Mouse (Mus musculus): ENCODE results near the gene 1700020L24Rik. TPM values are rescaled to one million over a fixed set of nuclear protein-coding genes. Genes with fewer than 3 reads are reported as not detected.

The 1700020L24Rik gene
- polyA plus RNA-seq, 1 experiment, result 1.5 TPM

GRCm38 (mm10) chr11:83465976-83466375 lies 28.5 kb downstream of the 1700020L24Rik start:
- no peak overlapping the region for H3K4me3 ChIP-seq (replicated peaks; ENCODE audit: insufficient read depth, low read depth, low read length)
- H3K4me1 ChIP-seq (ENCODE audit: control insufficient read depth, insufficient read depth, low read length), result peaks cover 17% of the 10 kb centered on the region
- H3K27ac ChIP-seq (ENCODE audit: insufficient read depth, low read length), result no peak overlapping the region; the same call in 1 of the 2 replicates
- TF ChIP-seq CTCF (IDR thresholded peaks at IDR 0.05; ENCODE audit: borderline replicate concordance, insufficient read depth, low read depth, low read length) (no peak), POLR2A (IDR thresholded peaks at IDR 0.05; ENCODE audit: borderline replicate concordance, insufficient read depth, low read length) (no peak)
- 8% methylated on average over 2 of the region's 2 CpGs for WGBS
- no peaks in the 10 kb centered on the region for H3K27me3 ChIP-seq (ENCODE audit: control insufficient read depth, insufficient read depth, low read length)
- peak; percentile 86 to 92 for DNase-seq

GRCm38 (mm10) chr11:83467120-83467652 lies 29.7 kb downstream of the 1700020L24Rik start:
- peak overlapping the region; percentile 11; the same call in 1 of the 2 replicates for H3K27ac ChIP-seq (ENCODE audit: insufficient read depth, low read length)
- DNase-seq, result peak; percentile 37 to 45
- 22% methylated on average over 11 of the region's 11 CpGs for WGBS
- peaks cover 17% of the 10 kb centered on the region for H3K4me1 ChIP-seq (ENCODE audit: control insufficient read depth, insufficient read depth, low read length)
- no peaks in the 10 kb centered on the region for H3K27me3 ChIP-seq (ENCODE audit: control insufficient read depth, insufficient read depth, low read length)
- H3K4me3 ChIP-seq (replicated peaks; ENCODE audit: insufficient read depth, low read depth, low read length), result no peak overlapping the region
- no peak for TF ChIP-seq CTCF (IDR thresholded peaks at IDR 0.05; ENCODE audit: borderline replicate concordance, insufficient read depth, low read depth, low read length)
- TF ChIP-seq POLR2A (IDR thresholded peaks at IDR 0.05; ENCODE audit: borderline replicate concordance, insufficient read depth, low read length), result no peak

GRCm38 (mm10) chr11:83468765-83469164 lies 31.3 kb downstream of the 1700020L24Rik start:
- peaks cover 17% of the 10 kb centered on the region for H3K4me1 ChIP-seq (ENCODE audit: control insufficient read depth, insufficient read depth, low read length)
- WGBS, result 96% methylated on average over 3 of the region's 3 CpGs
- no peak overlapping the region for H3K4me3 ChIP-seq (replicated peaks; ENCODE audit: insufficient read depth, low read depth, low read length)
- no peak overlapping the region for H3K27ac ChIP-seq (ENCODE audit: insufficient read depth, low read length)
- DNase-seq, result no peak
- no peaks in the 10 kb centered on the region for H3K27me3 ChIP-seq (ENCODE audit: control insufficient read depth, insufficient read depth, low read length)
- TF ChIP-seq POLR2A (IDR thresholded peaks at IDR 0.05; ENCODE audit: borderline replicate concordance, insufficient read depth, low read length), result no peak

- TF ChIP-seq POLR2A (IDR thresholded peaks at IDR 0.05; ENCODE audit: borderline replicate concordance, insufficient read depth, low read length) (no peak), CTCF (IDR thresholded peaks at IDR 0.05; ENCODE audit: borderline replicate concordance, insufficient read depth, low read depth, low read length) (no peak)
- 95% methylated on average over 2 of the region's 2 CpGs for WGBS
- H3K4me3 ChIP-seq (replicated peaks; ENCODE audit: insufficient read depth, low read depth, low read length), result no peak overlapping the region
- H3K27me3 ChIP-seq (ENCODE audit: control insufficient read depth, insufficient read depth, low read length), result no peaks in the 10 kb centered on the region
- no peak for DNase-seq
- H3K27ac ChIP-seq (ENCODE audit: insufficient read depth, low read length), result no peak overlapping the region
- peaks cover 7% of the 10 kb centered on the region for H3K4me1 ChIP-seq (ENCODE audit: control insufficient read depth, insufficient read depth, low read length)
These were observed 34.3 kb downstream of the 1700020L24Rik start for GRCm38 (mm10) chr11:83471766-83472165.

GRCm38 (mm10) chr11:83472324-83473234 lies 35.1 kb downstream of the 1700020L24Rik start, which contains the start of gene Taf15:
Taf15 (plus strand) TSS chr11:83473086.
- peak; percentile 99 for DNase-seq
- under 1% methylated on average over 66 of the region's 66 CpGs for WGBS
- peak within 1 kb of the TSS; percentile 99 for H3K4me3 ChIP-seq (replicated peaks; ENCODE audit: insufficient read depth, low read depth, low read length)
- peak; percentile 70 for TF ChIP-seq CTCF (IDR thresholded peaks at IDR 0.05; ENCODE audit: borderline replicate concordance, insufficient read depth, low read depth, low read length)
- TF ChIP-seq POLR2A (IDR thresholded peaks at IDR 0.05; ENCODE audit: borderline replicate concordance, insufficient read depth, low read length), result peak; percentile 89
- no peaks in the 10 kb centered on the region for H3K27me3 ChIP-seq (ENCODE audit: control insufficient read depth, insufficient read depth, low read length)
- peak within 1 kb of the TSS; percentile 82 for H3K27ac ChIP-seq (ENCODE audit: insufficient read depth, low read length)
- no peaks in the 10 kb centered on the region; the same call in 1 of the 2 replicates for H3K4me1 ChIP-seq (ENCODE audit: control insufficient read depth, insufficient read depth, low read length)

- TF ChIP-seq POLR2A (IDR thresholded peaks at IDR 0.05; ENCODE audit: borderline replicate concordance, insufficient read depth, low read length), result no peak
- TF ChIP-seq CTCF (IDR thresholded peaks at IDR 0.05; ENCODE audit: borderline replicate concordance, insufficient read depth, low read depth, low read length), result no peak
- under 1% methylated on average over 51 of the region's 52 CpGs for WGBS
These were observed 35.9 kb downstream of the 1700020L24Rik start for GRCm38 (mm10) chr11:83473235-83474016.

More at GRCm38 (mm10) chr11:83473235-83474016, 35.9 kb downstream of the 1700020L24Rik start:
- H3K4me1 ChIP-seq (ENCODE audit: control insufficient read depth, insufficient read depth, low read length), result no peaks in the 10 kb centered on the region; the same call in 1 of the 2 replicates
- peak overlapping the region; percentile 99 for H3K4me3 ChIP-seq (replicated peaks; ENCODE audit: insufficient read depth, low read depth, low read length)
- peak overlapping the region; percentile 76 for H3K27ac ChIP-seq (ENCODE audit: insufficient read depth, low read length)
- H3K27me3 ChIP-seq (ENCODE audit: control insufficient read depth, insufficient read depth, low read length), result no peaks in the 10 kb centered on the region
- DNase-seq, result no peak

Other genes with a start within 250 kb of the 1700020L24Rik start
- 0.33 and 0.76 TPM in 2 replicates for gene Slfn3, start 246.3 kb upstream of the 1700020L24Rik start, polyA plus RNA-seq (2012; rRNA removed)
- 0.03 TPM in 1 of 2 replicates, not detected in the other for gene Slfn14, start 151.0 kb upstream of the 1700020L24Rik start, polyA plus RNA-seq (2012; rRNA removed)
- gene Ap2b1, start 138.7 kb upstream of the 1700020L24Rik start, polyA plus RNA-seq (2012; rRNA removed), result 116 and 117 TPM in 2 replicates
- gene Pex12, start 135.1 kb upstream of the 1700020L24Rik start, polyA plus RNA-seq (2012; rRNA removed), result 8.6 and 9.8 TPM in 2 replicates
- 121 and 126 TPM in 2 replicates for gene Rasl10b, start 28.5 kb upstream of the 1700020L24Rik start, polyA plus RNA-seq (2012; rRNA removed)
- 0.16 and 0.22 TPM in 2 replicates for gene Gas2l2, start 8.2 kb upstream of the 1700020L24Rik start, polyA plus RNA-seq (2012; rRNA removed)
- 4.3 and 4.8 TPM in 2 replicates for gene Mmp28, start 25.4 kb downstream of the 1700020L24Rik start, polyA plus RNA-seq (2012; rRNA removed)
- gene Taf15, start 35.4 kb downstream of the 1700020L24Rik start, polyA plus RNA-seq (2012; rRNA removed), result 60.0 and 60.1 TPM in 2 replicates
- not detected in 2 replicates for gene Heatr9, start 84.5 kb downstream of the 1700020L24Rik start, polyA plus RNA-seq (2012; rRNA removed)
- 0.85 and 1.3 TPM in 2 replicates for gene Ccl5, start 92.8 kb downstream of the 1700020L24Rik start, polyA plus RNA-seq (2012; rRNA removed)
- gene Ccl9, start 141.0 kb downstream of the 1700020L24Rik start, polyA plus RNA-seq (2012; rRNA removed), result 0.62 and 0.87 TPM in 2 replicates
- gene Ccl6, start 155.4 kb downstream of the 1700020L24Rik start, polyA plus RNA-seq (2012; rRNA removed), result 1.0 and 1.7 TPM in 2 replicates
- not detected in 2 replicates for gene Rpl9-ps1, start 207.9 kb downstream of the 1700020L24Rik start, polyA plus RNA-seq (2012; rRNA removed)
- gene Ccl3, start 211.7 kb downstream of the 1700020L24Rik start, polyA plus RNA-seq (2012; rRNA removed), result 0.25 and 0.41 TPM in 2 replicates
- 0.25 and 0.32 TPM in 2 replicates for gene Ccl4, start 224.9 kb downstream of the 1700020L24Rik start, polyA plus RNA-seq (2012; rRNA removed)